Mouse (Mus musculus) G1E (cell line): ENCODE measurements around the gene G0s2. TPM values are rescaled to one million over a fixed set of nuclear protein-coding genes. Genes with fewer than 3 reads are reported as not detected.
"Not testable (repeated sequence)": the region's sequence is repeated elsewhere in the genome, so short reads cannot be mapped to it uniquely, and the experiment has no call there.

Source experiments
- ATAC-seq: 2 replicates; pipeline ENCODE4 v1.8.0; 2016; ENCODE audit warnings: mild to moderate bottlenecking; ENCODE audit not compliant: insufficient number of reproducible peaks, poor library complexity, low FRiP score, severe bottlenecking; ENCODE audit errors: extremely low read depth
- DNase-seq: peaks from one replicate; pipeline ENCODE4 v3.0.0; 2012; ENCODE audit warnings: low spot score
- H3K27me3 ChIP-seq: 2 replicates; pipeline ENCODE4 v1.6.1; 2012; ENCODE audit warnings: mild to moderate bottlenecking, low read length, inconsistent platforms; ENCODE audit not compliant: insufficient read depth
- H3K36me3 ChIP-seq: replicated peaks from 2 replicates; pipeline ENCODE3; 2012; ENCODE audit warnings: mild to moderate bottlenecking, inconsistent platforms
- H3K4me1 ChIP-seq: 2 replicates; pipeline ENCODE4 v1.6.1; 2012; ENCODE audit warnings: low read depth, low read length, inconsistent platforms, mixed read lengths; ENCODE audit not compliant: insufficient read depth
- H3K4me3 ChIP-seq: 2 replicates; pipeline ENCODE4 v1.5.1; 2012; ENCODE audit warnings: low read depth, mild to moderate bottlenecking, inconsistent platforms, low read length, moderate library complexity, mixed read lengths
- H3K9me3 ChIP-seq: replicated peaks from 2 replicates; pipeline ENCODE4 v1.6.1; 2012; ENCODE audit warnings: inconsistent platforms
- CTCF ChIP-seq: IDR thresholded peaks from 2 replicates; pipeline ENCODE4 v1.5.1; 2012; ENCODE audit warnings: low read depth, low read length, inconsistent platforms, mixed read lengths
- GATA1 ChIP-seq: IDR thresholded peaks from 2 replicates; pipeline ENCODE4 v1.6.1; 2012; ENCODE audit warnings: borderline replicate concordance, low read length, inconsistent platforms, mixed read lengths
- GATA2 ChIP-seq: IDR thresholded peaks from 2 replicates; pipeline ENCODE4 v1.6.1; 2012; ENCODE audit warnings: low read depth, low read length, inconsistent platforms, borderline replicate concordance
- POLR2AphosphoS5 ChIP-seq: IDR thresholded peaks from 2 replicates; pipeline ENCODE4 v1.6.1; 2012; ENCODE audit warnings: low read depth, low read length, inconsistent platforms; ENCODE audit not compliant: insufficient replicate concordance
- TAL1 ChIP-seq: conservative IDR thresholded peaks from 2 replicates; pipeline ENCODE4 v1.6.1; 2012; ENCODE audit warnings: low read depth, low read length, inconsistent platforms, mixed read lengths
- polyA plus RNA-seq: library from polyadenylated mRNA; stranded (reverse); fragments of >175 nt; gene quantifications from 2 replicates; pipeline ENCODE4 v1.2.3, GENCODE M21; 2012
- total RNA-seq, 2 experiments: library from RNA; stranded (forward) in 1 of 2; stranded (reverse) in 1 of 2; fragments of 200-1000 nt in 1 of 2; fragments of >200 nt in 1 of 2; fragmentation: Nextera tagmentation in 1 of 2; gene quantifications; 2 replicates each; pipeline ENCODE4 v1.2.3; 2014 to 2017

G0s2 gene
- total and polyA plus RNA-seq, 3 experiments: not detected

DNA sequence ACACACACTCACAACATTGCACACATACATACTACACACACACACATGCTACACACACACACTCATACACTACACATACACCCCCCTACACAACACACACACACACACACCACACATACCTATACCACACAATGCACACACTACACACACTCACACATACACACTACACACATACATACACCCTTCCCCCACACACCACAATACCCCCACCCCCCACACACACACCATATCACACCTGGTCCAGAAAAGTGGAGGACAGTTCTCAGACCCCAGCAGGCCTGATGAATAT, 16.8 kb downstream of the G0s2 start:
- ATAC-seq (no peak), DNase-seq (no peak)
- TF ChIP-seq TAL1: no peak
- Histone ChIP-seq H3K36me3 (no peaks in the 10 kb centered on the region), H3K4me3 (no peak overlapping the region; the same call in 1 of the 2 replicates), H3K27me3 (no peaks in the 10 kb centered on the region), H3K9me3 (no peaks in the 10 kb centered on the region), H3K4me1 (no peaks in the 10 kb centered on the region)

DNA sequence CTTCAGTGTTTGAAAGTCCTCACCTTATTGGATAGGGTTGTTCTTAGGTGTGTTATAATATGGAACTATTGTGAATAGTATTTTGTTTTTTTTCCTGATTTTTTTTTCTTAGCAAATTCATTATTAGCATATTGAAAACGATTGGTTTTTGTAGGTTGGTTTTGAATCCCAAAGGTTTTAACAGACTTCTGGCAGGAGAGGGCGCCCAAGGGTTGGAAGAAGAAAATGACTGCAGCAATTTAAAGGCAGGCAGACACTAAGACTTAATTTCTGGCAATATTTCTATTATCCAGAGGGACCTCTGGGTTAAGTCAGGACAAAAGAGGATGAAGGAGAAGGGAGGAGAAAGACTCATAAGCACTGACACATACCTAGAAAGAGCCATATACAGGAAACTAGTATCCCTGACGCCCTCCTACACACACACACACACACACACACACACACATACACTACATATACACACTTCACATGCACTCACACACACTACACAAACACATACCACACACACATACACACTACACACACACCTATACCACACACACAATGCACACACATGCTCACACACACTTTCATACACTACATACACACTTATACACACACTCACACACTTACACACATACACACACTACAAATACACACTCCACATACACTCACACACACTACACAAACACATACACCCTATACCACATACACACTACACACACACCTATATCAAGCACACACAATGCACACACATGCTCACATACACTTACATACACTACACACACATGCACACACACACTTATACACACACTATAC, 17.3 kb downstream of the G0s2 start:
- TF ChIP-seq CTCF (no peak), GATA2 (no peak), TAL1 (no peak), GATA1 (no peak), POLR2AphosphoS5 (no peak)
- Histone ChIP-seq H3K27me3 (no peaks in the 10 kb centered on the region), H3K9me3 (no peaks in the 10 kb centered on the region), H3K36me3 (no peaks in the 10 kb centered on the region), H3K4me1 (no peaks in the 10 kb centered on the region), H3K4me3 (no peak overlapping the region; the same call in 1 of the 2 replicates)
- no peak for DNase-seq
- ATAC-seq: no peak

DNA sequence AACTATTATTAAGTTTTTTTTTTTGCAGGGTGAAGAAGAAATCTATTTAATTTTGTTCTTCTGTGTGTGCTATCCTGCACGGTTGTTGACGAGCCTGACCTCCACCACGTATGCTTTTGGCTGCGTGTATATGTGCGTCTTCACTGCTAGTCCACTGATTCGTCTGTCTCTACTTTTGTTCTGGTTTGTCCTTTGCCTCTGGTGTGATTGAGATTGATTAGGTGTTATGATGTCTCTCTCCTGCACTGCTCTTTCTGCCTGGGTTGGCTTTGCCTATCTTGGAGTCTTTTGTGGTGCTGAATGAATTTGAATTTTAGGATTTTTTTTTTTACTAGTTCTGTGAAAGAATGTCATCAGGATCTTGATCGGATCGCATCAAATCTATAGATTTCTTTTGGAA, 18.0 kb downstream of the G0s2 start:
- Histone ChIP-seq H3K9me3 (no peaks in the 10 kb centered on the region), H3K36me3 (no peaks in the 10 kb centered on the region), H3K27me3 (no peaks in the 10 kb centered on the region), H3K4me3 (no peak overlapping the region), H3K4me1 (no peaks in the 10 kb centered on the region)
- ATAC-seq (no peak), DNase-seq (no peak)
- TF ChIP-seq CTCF (no peak), TAL1 (no peak), POLR2AphosphoS5 (no peak), GATA2 (no peak), GATA1 (no peak)

DNA sequence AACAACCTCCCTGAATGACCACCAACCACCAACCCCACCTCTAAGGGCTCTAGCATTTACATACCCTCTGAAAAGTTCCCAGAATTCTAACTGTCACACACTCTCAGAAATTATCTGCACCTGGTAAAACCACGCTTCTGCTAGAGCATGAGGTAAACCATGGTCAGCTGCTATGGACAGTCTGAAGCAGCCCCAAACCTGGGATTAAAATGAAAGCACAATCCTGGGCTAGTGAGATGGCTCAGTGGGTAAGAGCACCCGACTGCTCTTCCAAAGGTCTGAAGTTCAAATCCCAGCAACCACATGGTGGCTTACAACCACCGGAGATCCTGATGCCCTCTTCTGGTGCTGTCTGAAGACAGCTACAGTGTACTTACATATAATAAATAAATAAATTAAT, 19.1 kb downstream of the G0s2 start:
- not testable (repeated sequence) for H3K4me1 ChIP-seq, DNase-seq, H3K4me3 ChIP-seq, H3K9me3 ChIP-seq, H3K36me3 ChIP-seq, ATAC-seq, H3K27me3 ChIP-seq

DNA sequence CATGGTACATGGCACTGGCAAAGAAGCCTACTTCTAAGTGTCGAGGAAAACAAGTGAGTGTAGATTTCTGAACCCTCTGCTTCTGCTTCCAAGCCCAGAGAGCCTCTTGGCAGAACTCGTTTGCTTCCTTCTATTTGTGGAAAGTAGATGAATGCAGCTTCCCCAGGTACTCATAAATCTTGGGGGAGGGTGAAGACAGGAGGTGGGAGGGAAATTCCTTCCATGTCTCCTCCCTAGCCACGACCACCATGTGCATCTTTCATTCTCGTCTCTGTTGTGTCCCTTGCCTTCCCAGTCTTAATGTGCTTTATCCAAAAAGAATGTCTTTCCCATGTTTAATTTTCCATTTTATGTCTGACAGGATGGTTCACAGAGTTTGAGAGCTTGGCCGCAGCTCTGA, 20.4 kb downstream of the G0s2 start:
- Histone ChIP-seq H3K36me3 (no peaks in the 10 kb centered on the region), H3K4me3 (no peak overlapping the region), H3K27me3 (no peaks in the 10 kb centered on the region), H3K9me3 (no peaks in the 10 kb centered on the region), H3K4me1 (no peaks in the 10 kb centered on the region)
- no peak for TF ChIP-seq TAL1
- no peak for TF ChIP-seq CTCF
- no peak for TF ChIP-seq GATA2
- no peak for TF ChIP-seq POLR2AphosphoS5
- no peak for TF ChIP-seq GATA1
- no peak for ATAC-seq
- DNase-seq: no peak

DNA sequence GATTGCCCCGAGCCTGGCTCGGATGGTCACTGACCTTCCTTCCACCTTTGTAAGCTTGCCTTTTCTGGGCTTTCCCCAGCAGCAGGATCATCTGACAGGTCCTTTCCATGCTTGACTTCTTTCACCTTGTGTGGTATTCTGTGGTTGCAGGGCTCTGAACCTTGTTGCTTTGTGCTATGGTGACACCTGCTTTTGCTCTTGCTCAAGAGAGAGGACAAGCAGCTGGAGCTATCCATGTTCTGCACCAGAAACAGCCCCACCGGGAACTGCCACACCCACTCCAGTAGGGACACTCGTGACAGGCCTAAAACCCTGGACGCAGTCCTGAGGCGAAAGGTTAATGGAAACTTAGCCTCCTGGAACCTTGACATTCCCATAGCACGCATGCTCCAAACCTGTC, 21.6 kb downstream of the G0s2 start:
- H3K36me3 ChIP-seq: no peaks in the 10 kb centered on the region
- DNase-seq: no peak
- H3K4me3 ChIP-seq: no peak overlapping the region
- no peaks in the 10 kb centered on the region for H3K27me3 ChIP-seq
- H3K4me1 ChIP-seq: no peaks in the 10 kb centered on the region
- no peak for ATAC-seq
- TF ChIP-seq TAL1: no peak
- no peak for TF ChIP-seq GATA1
- TF ChIP-seq POLR2AphosphoS5: no peak
- TF ChIP-seq GATA2: no peak
- TF ChIP-seq CTCF: no peak
- no peaks in the 10 kb centered on the region for H3K9me3 ChIP-seq

DNA sequence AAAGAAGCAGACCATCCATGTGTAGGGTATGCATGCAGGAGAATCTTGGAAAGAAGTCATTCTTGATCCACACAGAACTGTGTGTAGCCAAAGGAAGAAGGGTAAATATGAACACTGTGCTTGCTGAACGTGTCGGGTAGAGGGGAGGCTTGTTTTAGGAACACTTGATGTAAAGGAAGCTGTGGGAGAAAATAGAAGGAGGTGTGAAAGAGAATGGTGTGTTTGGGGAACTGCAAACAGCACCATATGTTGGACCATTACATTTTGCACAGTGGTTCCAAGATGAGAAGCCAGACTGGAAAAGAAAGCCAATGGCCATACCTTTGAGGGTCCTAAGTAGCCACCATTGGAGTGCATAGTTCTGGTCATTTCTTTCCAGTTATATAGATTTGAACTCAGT, 23.0 kb downstream of the G0s2 start:
- Histone ChIP-seq H3K9me3 (no peaks in the 10 kb centered on the region), H3K27me3 (no peaks in the 10 kb centered on the region), H3K36me3 (no peaks in the 10 kb centered on the region), H3K4me1 (no peaks in the 10 kb centered on the region), H3K4me3 (no peak overlapping the region)
- TF ChIP-seq CTCF (no peak), GATA1 (no peak), POLR2AphosphoS5 (no peak), GATA2 (no peak), TAL1 (no peak)
- DNase-seq (no peak), ATAC-seq (no peak)
